Mouse (Mus musculus): ENCODE measurements around the gene Fars2.
"Not testable (repeated sequence)": the region's sequence is repeated elsewhere in the genome, so short reads cannot be mapped to it uniquely, and the experiment has no call there.

Gene Fars2

DNA sequence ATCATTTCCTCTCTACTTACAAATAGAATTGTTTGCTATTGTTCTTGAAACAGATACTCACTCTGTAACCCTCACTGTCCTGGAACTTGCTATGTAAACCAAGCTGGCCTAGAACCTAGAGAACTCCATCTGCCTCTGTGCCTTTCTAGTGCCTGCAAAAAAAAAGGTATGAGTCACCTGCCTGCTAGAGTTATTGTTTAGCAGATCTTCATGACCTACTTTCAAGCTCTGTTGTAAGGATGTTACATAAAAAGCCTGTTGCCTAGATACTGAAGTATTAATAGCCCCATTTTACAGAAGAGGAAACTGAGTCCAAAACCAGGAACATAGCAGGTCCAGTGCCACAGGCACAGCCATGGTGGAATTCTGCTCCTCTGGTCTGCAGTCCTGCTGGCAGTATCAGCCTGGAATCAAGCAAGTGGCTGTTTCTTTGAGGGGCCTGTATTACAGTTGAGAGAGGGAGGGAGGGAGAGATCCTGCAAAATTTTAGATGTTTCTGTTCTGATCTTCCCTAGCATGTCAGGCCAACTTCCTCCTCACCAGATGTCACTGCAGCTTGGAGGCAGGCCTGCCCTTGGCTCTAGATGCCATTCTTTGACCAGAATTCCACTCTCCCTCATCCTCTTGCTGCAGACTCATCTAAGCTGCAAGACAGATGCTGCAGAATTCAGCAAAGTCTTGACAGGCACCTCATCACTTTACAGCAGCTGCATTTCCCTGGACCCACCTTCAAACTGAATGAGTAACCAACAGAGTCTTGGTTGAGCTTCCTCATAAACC lies 250.7 kb downstream of the Fars2 start:
- no peak for DNase-seq (ENCODE audit: low spot score in 2 of 2)

GRCm38 (mm10) chr13:36368799-36369198 lies 251.6 kb downstream of the Fars2 start:
- DNase-seq (ENCODE audit: low spot score in 2 of 2), result no peak

DNA sequence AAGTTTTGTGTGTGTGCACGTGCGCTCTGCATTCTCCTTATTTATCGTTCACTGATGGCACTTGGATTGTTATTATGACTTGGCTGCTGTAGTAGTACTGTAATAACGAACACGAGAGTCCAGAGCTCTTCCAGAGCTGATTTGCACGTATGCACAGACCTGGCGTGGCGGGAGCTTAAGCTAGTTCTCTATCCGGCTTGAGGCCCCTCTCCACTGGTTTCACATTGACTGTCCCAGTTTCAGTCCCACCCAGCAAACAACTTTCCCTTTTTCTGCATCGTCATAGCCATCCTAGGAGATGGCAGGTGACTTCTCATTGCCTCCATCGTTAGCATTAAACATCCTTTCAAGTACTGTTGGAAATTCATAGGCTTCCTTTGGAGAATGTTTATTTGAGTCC lies 252.2 kb downstream of the Fars2 start:
- no peak for DNase-seq (ENCODE audit: low spot score in 2 of 2)

- no peak for DNase-seq (ENCODE audit: low spot score in 2 of 2)
Measured at GRCm38 (mm10) chr13:36383236-36383635, 266.0 kb downstream of the Fars2 start.

DNA sequence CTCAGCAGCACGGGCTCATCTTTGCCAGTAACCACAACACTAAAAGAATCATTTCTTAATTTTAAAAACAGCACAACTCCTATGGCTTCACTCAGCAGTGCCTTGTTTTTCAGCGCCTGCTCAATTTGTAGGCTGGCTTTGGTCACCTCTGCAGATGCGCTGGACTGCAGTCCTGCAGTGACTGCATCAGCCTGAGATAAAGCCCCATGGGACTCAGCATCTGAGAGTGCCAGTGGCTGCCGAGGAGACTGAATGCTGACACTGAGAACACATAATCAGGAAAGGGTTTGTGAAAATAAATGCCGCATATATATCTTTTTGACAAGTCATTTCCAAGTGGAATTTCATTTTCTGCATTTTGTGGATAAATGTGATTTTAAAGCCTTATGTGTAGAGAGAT lies 268.9 kb downstream of the Fars2 start:
- DNase-seq (ENCODE audit: low spot score in 2 of 2), result no peak

DNA sequence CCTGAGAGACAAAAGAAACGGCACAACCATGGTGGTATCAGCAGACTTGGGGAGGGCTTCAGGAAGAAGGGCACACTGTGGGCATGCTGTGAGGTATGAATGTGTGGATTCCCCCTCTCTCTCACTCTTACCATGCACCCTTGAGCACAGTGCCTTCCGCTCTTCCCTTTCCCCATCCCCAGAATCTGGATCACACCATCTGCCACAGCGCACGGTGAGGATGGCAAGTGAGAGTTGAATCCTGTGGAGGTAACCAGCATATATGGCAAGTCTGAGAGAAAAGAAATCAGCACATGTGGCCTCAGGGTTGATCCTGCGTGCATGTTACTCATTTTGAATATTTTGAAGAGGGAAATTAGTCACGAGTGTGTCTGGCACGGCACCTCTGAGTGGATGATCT lies 274.7 kb downstream of the Fars2 start:
- no peak for DNase-seq (ENCODE audit: low spot score in 2 of 2)

DNA sequence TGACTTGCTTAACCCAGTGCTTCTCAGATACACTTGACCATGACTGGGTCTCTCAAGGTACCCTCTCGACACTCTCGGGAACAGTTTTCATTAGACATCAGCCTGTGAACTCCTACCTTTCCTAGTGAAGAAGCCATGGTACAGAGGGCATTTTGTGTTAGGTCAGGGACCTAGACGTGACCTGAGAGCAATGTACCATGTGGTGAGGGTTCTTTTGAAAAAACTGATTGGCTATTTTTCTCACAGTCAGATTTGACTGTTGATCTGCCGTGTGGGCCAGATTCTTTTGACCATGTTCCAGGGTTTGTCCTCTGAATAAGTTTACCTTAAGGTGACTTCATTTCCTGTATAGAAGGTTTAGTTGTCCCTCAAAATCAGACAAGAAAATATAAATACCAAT lies 275.5 kb downstream of the Fars2 start:
- DNase-seq (ENCODE audit: low spot score in 2 of 2), result no peak

- DNase-seq (ENCODE audit: low spot score in 2 of 2), result no peak
Measured at GRCm38 (mm10) chr13:36401011-36401410, 283.8 kb downstream of the Fars2 start.

GRCm38 (mm10) chr13:36413276-36413675 lies 296.1 kb downstream of the Fars2 start:
- DNase-seq (ENCODE audit: low spot score in 2 of 2), result no peak

- DNase-seq (ENCODE audit: low spot score in 2 of 2), result no peak
Measured at GRCm38 (mm10) chr13:36415176-36415575, 298.0 kb downstream of the Fars2 start.

DNA sequence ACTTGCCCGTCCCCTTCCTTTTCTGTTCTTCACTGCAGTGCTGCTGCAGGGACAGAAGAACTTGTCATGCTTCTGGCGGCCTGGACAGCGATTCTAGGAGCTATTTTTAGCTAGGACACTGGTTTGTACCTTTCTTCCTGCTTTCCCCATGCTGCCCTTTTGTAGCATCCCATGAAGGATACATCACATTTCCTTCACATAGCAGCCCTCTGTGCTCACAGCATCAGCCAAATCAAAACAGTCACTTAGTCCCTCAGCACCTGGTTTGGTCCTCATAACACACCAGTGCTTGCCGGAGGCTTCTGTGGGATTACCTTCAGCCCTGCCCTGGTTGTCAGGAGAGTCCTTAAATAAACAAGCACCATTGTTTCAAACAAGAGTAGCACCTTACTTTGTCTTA lies 299.3 kb downstream of the Fars2 start:
- no peak for DNase-seq (ENCODE audit: low spot score in 2 of 2)

DNA sequence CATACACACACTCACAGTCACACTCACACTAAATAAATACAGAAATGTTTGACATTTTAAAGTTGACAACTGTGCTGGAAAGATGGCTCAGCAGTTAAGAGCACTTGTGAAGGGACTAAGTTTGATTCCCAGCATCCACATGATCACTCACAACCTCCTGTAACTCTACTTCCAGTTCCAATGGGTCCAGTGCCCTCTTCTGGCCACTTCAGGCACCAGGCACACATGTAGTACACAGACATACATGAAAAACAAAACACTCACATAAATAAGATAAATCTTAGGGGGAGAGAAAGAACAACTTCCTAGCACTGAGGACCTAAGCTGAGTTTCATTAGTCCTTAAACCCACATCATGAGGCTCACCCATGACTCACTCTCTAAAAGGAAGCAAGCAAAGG lies 302.1 kb downstream of the Fars2 start:
- no peak for DNase-seq (ENCODE audit: low spot score in 2 of 2)

- DNase-seq (ENCODE audit: low spot score in 2 of 2), result no peak
Measured at GRCm38 (mm10) chr13:36422446-36422845, 305.2 kb downstream of the Fars2 start.

DNA sequence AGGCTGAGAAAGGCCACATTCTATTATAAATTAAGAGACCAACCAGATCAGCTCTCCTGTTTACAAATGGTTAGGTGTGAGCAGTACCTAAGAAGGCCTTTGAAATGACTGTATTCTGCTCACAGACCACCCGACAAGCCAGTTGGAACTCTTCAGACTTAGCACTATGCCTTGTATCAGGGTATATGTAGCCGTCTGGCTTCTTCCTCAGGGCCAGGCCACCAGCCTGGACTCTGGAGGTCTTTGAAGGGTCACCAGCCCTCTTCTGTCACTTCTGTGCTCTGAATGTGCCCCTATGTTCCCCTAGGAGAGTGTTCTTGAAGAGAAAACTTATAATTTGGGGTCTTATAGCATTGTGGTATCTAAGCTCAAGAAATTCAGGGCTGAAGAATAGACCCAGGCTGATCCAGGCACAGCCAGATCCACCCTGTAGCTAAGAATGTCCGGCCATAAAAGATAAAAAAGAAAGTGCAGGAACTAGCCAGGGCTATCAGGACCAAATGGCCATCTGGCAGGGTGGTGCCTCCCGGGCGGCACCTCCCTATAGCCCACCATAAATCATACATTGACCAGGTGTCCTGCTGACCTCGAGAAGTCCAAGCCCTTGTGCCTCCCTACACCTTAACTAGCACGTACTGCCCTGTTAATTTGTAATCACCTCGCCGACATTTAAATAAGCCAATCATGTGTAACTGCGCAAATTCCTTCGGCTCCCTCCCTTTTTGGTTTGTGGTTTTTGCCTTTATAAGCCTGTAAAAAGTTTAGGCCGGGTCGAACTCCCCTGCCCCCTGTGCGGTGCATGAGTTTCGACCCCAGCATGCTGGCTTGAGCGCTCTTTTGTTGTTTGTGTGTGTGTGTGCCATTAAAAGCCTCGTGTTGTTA lies 308.9 kb downstream of the Fars2 start:
- not testable (repeated sequence) for DNase-seq (ENCODE audit: low spot score in 2 of 2)

- DNase-seq (ENCODE audit: low spot score in 2 of 2), result no peak
Measured at GRCm38 (mm10) chr13:36429500-36430189, 312.4 kb downstream of the Fars2 start.

DNA sequence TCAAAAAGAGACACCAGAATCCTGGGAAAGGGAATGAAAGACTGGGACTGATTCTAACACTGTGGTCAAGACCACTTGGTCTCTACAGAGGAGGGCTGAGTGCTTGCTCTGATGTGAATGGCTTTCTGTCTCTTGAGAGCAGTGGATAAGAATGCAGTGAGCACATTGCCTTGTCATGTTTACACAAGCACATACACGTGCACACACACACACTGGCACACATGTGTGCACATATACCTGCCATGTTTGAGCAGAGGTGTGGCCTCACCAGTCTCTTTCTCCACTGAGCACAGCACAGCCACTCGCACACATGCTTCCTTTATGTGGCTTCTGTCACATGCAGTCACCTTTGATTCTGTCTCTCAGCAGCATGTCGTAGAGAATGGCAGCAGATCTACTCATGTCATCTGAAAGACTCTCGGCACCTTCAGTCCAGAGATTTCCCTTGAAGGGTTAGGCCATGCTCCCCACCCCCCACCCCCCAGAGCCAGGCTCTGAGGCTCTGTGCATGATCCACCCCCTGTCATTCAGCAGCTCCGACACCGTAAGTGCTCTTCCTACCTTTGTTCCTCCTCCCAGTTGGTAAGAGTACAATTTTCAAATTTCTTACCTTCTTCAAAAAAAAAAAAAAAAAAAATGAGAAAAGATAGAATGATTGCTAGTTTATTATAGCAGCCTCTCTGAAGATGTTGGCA lies 313.4 kb downstream of the Fars2 start:
- DNase-seq (ENCODE audit: low spot score in 2 of 2), result no peak

GRCm38 (mm10) chr13:36431974-36432518 lies 314.8 kb downstream of the Fars2 start:
- DNase-seq (ENCODE audit: low spot score in 2 of 2), result no peak

DNA sequence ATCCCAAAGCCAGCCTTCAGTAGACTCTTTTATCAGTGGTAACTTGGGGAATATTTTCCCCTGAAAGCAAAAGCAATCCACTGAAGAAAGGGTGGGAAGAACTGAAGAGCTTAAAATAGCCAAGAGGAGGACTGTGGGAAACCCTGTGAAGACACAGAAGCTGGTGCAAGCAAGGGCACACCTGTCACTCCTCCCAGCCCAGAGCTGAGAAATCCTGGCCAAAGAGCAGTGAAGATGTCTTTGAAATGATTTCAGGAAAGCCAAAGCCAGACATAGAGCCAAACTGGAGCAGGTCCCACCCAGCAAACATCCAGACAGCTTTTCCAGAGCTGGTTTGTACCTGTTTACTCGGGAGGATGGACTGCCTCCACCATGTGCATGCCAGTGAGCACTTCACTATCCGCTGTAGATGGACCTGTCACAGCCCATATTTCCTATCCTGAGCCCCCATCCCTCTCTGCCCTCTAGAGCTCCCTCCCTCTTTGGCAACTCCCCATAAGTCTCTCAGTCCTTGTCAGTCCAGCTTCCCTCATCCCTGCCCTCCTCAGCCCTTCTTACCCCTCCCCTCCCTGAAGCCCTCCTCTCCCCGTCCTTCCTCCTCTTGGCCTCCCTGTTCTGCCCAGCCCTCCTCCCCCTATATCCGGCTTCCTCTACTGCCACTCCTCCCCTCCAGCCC lies 327.7 kb downstream of the Fars2 start:
- no peak for DNase-seq (ENCODE audit: low spot score in 2 of 2)

DNA sequence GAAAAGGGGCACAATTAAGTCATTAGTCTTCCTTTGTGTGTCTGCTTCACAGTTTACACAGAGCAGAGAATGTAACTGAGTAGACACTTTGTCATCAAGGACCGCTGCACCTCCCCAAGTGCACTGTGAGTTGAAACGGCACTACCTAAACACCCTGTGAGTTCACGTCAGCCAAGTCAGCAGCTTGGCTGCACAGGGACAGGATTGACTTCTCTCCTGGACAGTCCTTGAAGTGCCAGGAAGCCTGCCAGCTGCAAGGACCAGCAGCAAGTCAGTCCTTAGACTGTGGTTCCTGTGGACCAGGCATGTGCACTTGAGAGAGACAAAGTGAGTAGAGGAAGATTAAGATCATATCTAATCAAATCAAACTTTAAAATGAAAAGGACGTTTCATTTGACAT lies 330.7 kb downstream of the Fars2 start:
- DNase-seq (ENCODE audit: low spot score in 2 of 2), result no peak

- no peak for DNase-seq (ENCODE audit: low spot score in 2 of 2)
Measured at GRCm38 (mm10) chr13:36448565-36448964, 331.4 kb downstream of the Fars2 start.

DNA sequence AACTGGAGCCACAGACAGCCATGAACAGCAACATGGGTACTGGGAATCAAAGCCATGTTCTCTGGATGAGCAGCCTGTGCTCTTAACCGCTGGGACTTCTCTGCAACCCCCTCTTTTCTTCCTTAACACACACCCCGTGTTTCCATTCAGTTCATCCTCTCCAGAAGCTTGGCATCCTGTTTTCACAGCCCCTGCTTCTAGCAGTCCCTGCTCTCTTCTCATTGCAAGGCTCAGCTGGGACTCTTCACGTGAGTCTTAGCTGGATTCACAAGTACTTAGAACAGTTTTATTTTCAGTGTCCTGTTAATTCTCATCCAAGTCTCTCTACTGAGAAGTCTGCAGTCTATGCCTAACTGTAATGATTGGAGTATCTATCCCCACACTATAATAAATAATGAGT lies 334.2 kb downstream of the Fars2 start:
- DNase-seq (ENCODE audit: low spot score in 2 of 2), result no peak

Measured in urinary bladder, postnatal 36 days (tissue).